Mouse (Mus musculus): ENCODE measurements around the gene Fcgrt. TPM values are rescaled to one million over a fixed set of nuclear protein-coding genes. Genes with fewer than 3 reads are reported as not detected.
A peak's percentile ranks its signal among the peaks of the same experiment; 100 is the strongest.

Fcgrt gene
- total RNA-seq, 2 experiments from 2014 or later = 21.0 to 22.8 TPM

DNA sequence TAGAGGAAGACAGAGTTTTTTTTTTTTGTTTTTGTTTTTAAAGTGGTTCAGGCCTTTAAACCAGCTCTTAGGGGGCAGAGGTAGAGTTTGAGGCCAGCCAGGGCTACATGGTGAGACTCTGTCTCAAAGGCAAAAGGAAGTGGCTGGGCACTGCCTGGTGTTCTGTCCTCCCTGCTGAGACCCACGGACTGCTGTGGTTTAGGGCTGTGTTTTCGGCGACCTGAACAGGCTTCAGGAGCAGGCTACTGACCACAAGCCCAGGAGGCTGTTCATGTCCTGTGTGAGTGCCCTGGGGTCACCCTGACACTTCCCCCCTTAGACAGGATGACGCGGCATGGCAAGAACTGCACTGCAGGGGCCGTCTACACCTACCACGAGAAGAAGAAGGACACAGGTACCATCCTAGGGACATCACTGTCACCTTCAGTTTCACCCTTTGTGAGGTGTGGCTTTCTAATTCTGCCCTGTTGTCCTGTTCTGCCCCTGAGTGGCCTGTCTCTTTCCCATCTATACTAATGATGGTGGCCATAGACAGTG is 30.4 kb downstream of the Fcgrt start:
- intact Hi-C loops (cut with DNase I) = loop anchor here (5.0 kb wide), 1 partner anchor 34 kb away; no protein-coding TSS in a partner anchor
- no peak for DNase-seq (ENCODE audit: low spot score in 2 of 2)

DNA sequence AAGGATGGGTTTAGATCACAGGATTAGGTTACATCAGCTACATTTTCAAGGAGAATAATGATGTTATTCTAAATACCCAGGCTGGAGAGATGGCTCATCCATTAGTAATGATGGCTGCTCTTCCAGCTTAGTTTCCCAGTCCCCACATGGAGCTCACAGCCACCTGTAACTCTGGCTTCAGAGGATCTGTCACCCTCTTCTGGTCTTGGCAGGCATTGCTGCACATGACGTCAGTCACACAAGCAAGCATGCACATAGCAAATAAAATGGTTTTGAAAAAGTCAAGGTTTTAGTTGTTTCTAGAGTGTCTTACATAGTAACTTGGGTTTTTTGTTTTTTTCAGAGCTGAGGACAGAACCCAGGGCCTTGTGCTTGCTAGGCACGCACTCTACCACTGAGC is 31.4 kb downstream of the Fcgrt start:
- intact Hi-C loops (cut with DNase I) = loop anchor here (5.0 kb wide), 1 partner anchor 35 kb away; no protein-coding TSS in a partner anchor
- DNase-seq (ENCODE audit: low spot score in 2 of 2) = no peak

DNA sequence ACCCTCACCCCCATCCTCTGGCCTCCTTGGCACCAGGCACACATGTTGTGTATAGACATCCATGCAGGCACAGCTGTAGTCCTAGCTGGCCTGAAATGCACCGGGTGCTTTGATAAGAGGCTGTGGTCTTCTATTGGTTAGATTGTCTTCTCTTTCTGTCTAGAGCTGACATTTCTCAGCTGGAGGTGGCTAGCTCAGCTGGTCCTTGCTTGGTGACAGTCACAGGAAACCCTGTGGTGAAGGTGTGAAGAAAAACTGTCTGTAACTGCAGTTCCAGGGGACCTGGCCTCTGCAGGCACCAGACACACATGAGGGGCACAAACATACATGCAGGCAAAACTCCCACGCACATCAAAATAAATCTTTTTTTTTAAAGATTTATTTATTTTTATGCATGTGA is 34.0 kb downstream of the Fcgrt start:
- DNase-seq (ENCODE audit: low spot score in 2 of 2) = no peak
- intact Hi-C loops (cut with DNase I) = loop anchor here (5.0 kb wide), 1 partner anchor 38 kb away; no protein-coding TSS in a partner anchor

DNA sequence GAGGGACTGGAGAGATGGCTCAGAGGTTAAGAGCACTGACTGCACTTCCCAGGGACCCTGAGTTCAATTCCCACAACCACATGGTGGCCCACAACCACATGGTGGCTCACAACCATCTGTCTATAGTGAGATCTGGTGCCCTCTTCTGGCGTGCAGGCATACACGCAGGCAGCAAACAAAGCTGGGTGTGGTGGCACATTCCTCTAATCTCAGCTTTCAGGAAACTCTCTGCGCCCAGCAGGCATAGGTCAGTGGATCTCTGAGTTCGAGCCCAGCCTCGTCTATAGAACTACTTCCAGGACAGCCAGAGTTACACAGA is 35.7 kb downstream of the Fcgrt start:
- peak in 1 of 2 experiments; percentile 52 for DNase-seq (ENCODE audit: low spot score in 2 of 2)
- intact Hi-C loops (cut with DNase I) = no loop called here

GRCm38 (mm10) chr7:45067190-45067999 is 36.3 kb downstream of the Fcgrt start:
- no peak for DNase-seq (ENCODE audit: low spot score in 2 of 2)
- intact Hi-C loops (cut with DNase I) = no loop called here

GRCm38 (mm10) chr7:45062239-45062835 is 41.3 kb downstream of the Fcgrt start, which contains the start of the genes Nosip and Prrg2:
Nosip (plus strand) TSS chr7:45062429.
Prrg2 (minus strand) TSS chr7:45062677.
- intact Hi-C loops (cut with DNase I) = no loop called here
- peak; percentile 95 to 96 for DNase-seq (ENCODE audit: low spot score in 2 of 2)

- intact Hi-C loops (cut with DNase I) = no loop called here
- DNase-seq (ENCODE audit: low spot score in 2 of 2) = no peak
Measured at GRCm38 (mm10) chr7:45061532-45062075, 42.0 kb downstream of the Fcgrt start.

- intact Hi-C loops (cut with DNase I) = no loop called here
- no peak for DNase-seq (ENCODE audit: low spot score in 2 of 2)
Measured at GRCm38 (mm10) chr7:45060632-45061122, 43.0 kb downstream of the Fcgrt start.

DNA sequence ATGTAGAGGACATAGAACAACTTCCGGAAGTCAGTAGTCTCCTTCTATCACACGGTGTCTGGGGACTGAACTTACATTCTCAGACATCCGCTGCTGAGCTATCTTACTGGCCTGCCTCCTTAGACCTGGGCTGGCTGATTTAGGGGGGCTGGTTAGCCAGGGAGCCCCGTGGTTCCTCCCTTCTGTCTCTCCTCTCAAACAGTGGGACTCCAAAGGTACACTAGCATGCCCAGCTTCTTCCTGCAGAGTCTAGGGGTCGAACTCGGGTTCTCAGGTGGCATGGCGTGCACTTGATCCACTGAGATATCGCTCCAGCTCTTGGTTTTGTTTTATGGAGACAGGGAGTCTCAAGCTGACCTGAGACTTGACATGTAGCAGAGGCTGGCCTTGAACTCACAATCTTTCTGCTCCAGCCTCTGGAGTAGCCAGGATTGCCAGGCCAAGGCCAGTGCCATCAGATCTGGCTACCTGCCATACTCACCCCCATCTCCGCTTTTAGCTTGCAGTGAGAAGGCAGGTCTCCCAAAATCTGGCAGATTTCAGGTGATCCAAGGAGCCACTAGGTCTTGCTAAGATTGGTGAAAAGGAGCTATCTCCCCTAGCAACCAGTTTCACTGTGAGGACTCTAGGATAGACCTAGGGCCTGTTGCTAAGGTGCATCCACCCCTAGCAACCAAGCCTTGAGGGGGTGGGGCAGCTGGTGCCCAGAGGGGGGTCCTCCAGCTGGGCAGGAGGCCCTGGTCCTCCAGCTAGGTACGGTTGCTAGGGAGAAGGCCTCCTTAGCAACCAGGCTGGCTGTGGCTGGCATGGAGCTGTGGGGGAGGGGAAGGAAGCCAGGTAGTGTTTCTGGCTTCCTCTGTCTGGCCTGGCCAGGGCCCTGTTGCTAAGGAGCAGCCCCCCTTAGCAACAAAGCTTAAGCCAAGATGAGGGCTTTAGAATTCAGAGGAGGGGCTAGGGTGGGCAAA is 44.8 kb downstream of the Fcgrt start:
- intact Hi-C loops (cut with DNase I) = no loop called here
- peak in 1 of 2 experiments; percentile 31 for DNase-seq (ENCODE audit: low spot score in 2 of 2)

- intact Hi-C loops (cut with DNase I) = no loop called here
- no peak for DNase-seq (ENCODE audit: low spot score in 2 of 2)
Measured at GRCm38 (mm10) chr7:45056972-45057348, 46.7 kb downstream of the Fcgrt start.

DNA sequence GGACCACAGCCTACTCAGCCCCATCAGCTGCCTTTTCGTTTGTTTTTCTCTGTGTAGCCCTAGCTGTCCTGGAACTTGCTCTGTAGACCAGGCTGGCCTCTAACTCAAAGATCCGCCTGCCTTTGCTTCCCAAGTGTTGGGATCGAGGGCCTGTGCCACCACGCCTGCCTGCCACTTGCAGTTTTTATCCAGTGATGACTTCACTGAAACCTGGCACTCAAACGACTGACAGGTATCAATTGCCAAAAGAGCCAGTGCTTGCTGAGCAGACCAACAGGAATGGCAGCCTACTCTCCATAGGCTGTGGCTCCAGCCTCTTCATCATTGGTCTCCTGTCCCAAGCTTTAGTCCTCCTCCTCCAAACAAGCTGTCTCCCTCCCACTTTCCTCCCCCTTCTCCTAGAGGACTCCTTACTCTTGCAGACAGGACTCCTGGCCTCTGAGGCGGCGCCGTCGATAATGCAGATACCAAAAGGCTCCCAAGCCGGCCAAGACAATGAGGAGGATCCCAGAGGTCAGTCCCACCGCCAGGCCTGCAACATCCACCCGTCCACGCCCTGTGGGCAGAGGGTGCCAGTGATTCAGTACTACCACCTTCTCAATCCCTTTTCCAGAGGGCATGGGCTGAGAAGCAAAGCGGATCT is 47.2 kb downstream of the Fcgrt start:
- intact Hi-C loops (cut with DNase I) = no loop called here
- DNase-seq (ENCODE audit: low spot score in 2 of 2) = no peak

DNA sequence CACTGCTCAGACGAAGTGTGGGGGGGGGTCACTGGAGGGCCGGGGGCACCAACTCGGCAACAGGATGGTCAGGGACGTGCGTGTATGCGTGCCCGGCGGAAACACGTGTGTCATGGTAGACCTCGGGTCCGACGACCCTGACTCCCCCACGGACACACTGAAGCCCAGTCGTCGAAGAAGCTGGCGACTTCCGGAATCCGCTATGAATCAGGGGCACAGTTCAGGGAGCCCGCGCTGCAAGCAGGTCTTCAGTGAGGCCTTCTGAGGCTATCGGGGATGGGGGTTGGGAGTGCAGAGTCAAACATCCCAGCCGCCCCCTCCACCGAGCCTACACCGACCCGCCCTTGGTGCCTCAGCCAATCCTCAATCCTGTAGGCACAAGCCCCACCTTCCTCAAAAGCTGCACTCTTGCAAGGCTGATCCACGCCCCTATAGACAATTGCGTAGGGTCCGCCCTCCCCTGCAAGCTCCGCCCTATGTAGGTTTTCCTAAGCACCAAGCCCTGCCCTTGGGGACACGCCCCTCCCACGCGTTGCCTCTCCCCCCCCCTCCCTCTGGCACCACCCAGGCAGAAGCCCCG is 49.6 kb downstream of the Fcgrt start:
- peak; percentile 90 to 98 for DNase-seq (ENCODE audit: low spot score in 2 of 2)
- intact Hi-C loops (cut with DNase I) = loop anchor here (5.0 kb wide), 1 partner anchor 37 kb away; the partner anchor contains the start of genes Rras and Scaf1

DNA sequence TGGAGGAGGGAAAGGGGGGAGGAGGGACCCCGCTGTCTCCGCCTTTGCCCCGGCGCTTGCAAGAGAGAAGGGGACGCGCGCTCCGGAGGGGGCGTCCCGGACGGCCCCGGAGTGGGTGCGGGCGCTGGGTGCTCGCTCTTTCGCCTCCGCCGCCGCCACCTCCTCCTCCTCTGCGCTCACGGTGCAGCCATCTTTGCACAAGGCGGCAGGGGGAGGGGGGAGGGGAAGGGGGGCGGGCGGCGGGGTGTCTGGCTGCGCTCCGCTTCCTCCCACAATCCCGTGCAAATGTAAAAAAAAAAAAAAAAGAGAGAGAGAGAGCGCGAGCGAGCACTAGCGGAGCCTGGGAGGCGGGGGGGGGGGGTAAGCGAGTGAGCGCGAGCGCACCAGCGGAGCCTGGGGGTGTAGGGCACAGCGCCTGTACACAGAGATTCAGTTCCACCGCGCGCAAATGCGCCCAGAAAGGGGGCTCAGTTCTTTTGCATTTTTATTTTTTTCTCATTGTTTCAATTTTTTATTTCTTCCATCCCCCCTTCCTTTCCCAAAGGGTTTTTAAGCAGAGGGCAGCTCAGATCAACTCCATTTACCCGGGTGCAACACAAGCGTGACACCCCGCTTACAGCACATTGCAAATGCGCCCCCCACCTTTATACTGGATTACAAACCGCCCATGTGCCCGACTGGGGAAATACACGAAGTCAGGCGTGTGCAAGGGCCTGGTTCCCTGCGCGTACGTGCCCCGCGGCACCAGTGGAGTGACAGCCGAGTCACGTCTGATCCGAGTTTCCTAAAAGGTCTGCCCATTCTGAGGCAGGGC is 50.3 kb downstream of the Fcgrt start:
- peak; percentile 67 to 70 for DNase-seq (ENCODE audit: low spot score in 2 of 2)
- intact Hi-C loops (cut with DNase I) = loop anchor here (5.0 kb wide), 1 partner anchor 36 kb away; the partner anchor contains the start of genes Rras and Scaf1

DNA sequence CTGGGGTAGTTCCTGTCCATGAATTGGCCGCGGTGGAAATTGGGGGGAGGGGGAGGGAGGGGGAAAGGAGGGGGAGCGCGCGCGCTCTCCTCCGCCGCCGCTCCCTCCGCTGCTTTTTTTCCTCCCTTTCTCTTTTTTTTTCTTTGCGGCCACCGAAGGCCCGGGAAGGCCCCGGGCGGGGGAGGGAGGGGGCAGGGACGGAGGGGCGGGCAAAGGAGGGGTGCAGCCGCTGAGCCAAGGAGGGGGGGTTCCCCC is 50.9 kb downstream of the Fcgrt start, which contains the start of gene Prr12:
Gene Prr12 (minus strand): TSS at position 20 of the 255 bp plus-strand sequence.
- intact Hi-C loops (cut with DNase I) = loop anchor here (5.0 kb wide), 1 partner anchor 35 kb away; the partner anchor contains the start of genes Rras and Scaf1

GRCm38 (mm10) chr7:45052181-45052861 is 51.3 kb downstream of the Fcgrt start:
- peak; percentile 42 to 50 for DNase-seq (ENCODE audit: low spot score in 2 of 2)
- intact Hi-C loops (cut with DNase I) = loop anchor here (5.0 kb wide), 1 partner anchor 35 kb away; the partner anchor contains the start of genes Rras and Scaf1

More for the DNA sequence above, 50.9 kb downstream of the Fcgrt start, which contains the start of gene Prr12:
- no peak for DNase-seq (ENCODE audit: low spot score in 2 of 2)

DNA sequence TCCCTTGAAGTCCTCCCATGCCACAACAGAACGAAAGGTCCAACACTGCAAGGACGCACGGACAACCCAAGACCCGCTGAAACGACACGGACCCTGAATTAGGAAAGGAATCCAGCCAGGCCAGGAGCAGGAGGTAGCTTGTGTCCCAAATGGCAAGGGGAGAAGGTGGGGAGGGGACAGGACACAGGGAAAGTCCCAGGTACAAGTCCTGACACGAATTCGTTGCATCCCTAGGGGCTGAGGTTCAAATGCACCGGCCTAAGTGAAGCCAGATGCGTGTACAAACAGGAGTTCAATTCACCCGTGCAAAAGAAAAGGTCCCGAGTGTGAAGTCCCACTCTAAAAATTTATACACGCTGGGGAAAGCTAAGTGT is 52.1 kb downstream of the Fcgrt start:
- no peak for DNase-seq (ENCODE audit: low spot score in 2 of 2)
- intact Hi-C loops (cut with DNase I) = loop anchor here (5.0 kb wide), 1 partner anchor 34 kb away; the partner anchor contains the start of genes Rras and Scaf1
